Comparison of ENCODE assay signal across 8 mouse cellular contexts in the genomic region with DNA sequence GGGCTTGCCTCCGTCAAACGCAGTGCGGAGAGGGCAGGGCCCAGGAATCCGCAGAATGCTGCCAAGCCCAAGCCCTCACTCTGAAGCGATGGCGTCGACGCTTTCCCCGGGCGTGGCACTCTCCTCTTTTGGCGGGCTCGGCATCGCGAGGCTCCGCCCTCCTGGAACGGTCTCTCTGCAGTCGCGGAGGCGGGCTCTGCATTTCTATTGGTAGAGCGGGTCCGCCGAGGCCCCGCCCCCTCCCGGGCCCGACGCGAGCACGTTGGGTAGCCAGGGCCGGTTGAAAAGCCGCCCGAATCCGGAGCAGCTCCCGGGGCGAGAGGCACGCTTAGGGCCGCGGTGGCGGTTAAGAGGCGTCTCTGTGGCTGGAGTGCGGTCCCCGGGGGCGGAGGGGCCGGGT. TPM values are rescaled to one million over a fixed set of nuclear protein-coding genes. Genes with fewer than 3 reads are reported as not detected.
DNase-seq lines count a peak whose midpoint lies in the region; ATAC-seq and TF ChIP-seq lines count a peak whose summit lies in the region.

A gene (plus strand): TSS at position 262 of the 400 bp plus-strand sequence.

- peak within 1 kb of the TSS; percentile 77 for H3K4me2 ChIP-seq in lung, embryonic 15.5 days

- ATAC-seq in frontal cortex, adult (ENCODE audit: low TSS enrichment), result peak; percentile 88
- ATAC-seq in lung, embryonic 15.5 days (ENCODE audit: borderline replicate concordance, extremely low read depth, low FRiP score, low TSS enrichment), result peak; percentile 95

- TF ChIP-seq POLR2A in olfactory bulb, adult 2 months (IDR thresholded peaks at IDR 0.05; ENCODE audit: insufficient read depth, low read depth, low read length), result peak; percentile 43
- peak; percentile 80; the same call in 1 of the 2 replicates for TF ChIP-seq POLR2A in thymus, adult 2 months (IDR thresholded peaks at IDR 0.05; ENCODE audit: control insufficient read depth, extremely low read depth, insufficient read depth, low read length, poor library complexity)

- H3K36me3 ChIP-seq in hindbrain, embryonic 10.5 days, result peaks cover 33% of the 10 kb centered on the region
- peaks cover 24% of the 10 kb centered on the region; the same call in 1 of the 2 replicates for H3K36me3 ChIP-seq in lung, embryonic 15.5 days
- no peaks in the 10 kb centered on the region for H3K36me3 ChIP-seq in thymus, adult 2 months (ENCODE audit: control insufficient read depth, insufficient read depth, low read length)

- peak within 1 kb of the TSS; percentile 86 for H3K9ac ChIP-seq in lung, embryonic 15.5 days

- H3K4me3 ChIP-seq in hindbrain, embryonic 10.5 days, result peak within 1 kb of the TSS; percentile 74
- peak within 1 kb of the TSS; percentile 61 for H3K4me3 ChIP-seq in lung, embryonic 15.5 days
- H3K4me3 ChIP-seq in olfactory bulb, adult 2 months (ENCODE audit: insufficient read depth, low read depth, low read length), result peak within 1 kb of the TSS; percentile 79
- H3K4me3 ChIP-seq in thymus, adult 2 months (ENCODE audit: control insufficient read depth, insufficient read depth, low read length), result peak within 1 kb of the TSS; percentile 60

- peak; percentile 96 for DNase-seq in Muller cell, postnatal 12 days (ENCODE audit: inconsistent ontology term)
- peak; percentile 94 for DNase-seq in cerebellum, adult 9-10 months
- DNase-seq in hindbrain, embryonic 10.5 days (ENCODE audit: low spot score), result peak; percentile 91
- peak; percentile 88 for DNase-seq in layer of hippocampus, adult 9-10 months (ENCODE audit: low spot score)
- peak; percentile 93 for DNase-seq in thymus, adult 2 months

- WGBS in hindbrain, embryonic 10.5 days, result 1% methylated on average over 43 of the region's 43 CpGs
- under 1% methylated on average over 43 of the region's 43 CpGs for WGBS in lung, embryonic 15.5 days
- WGBS in olfactory bulb, adult 2 months, result under 1% methylated on average over 43 of the region's 43 CpGs
- 7% methylated on average over 43 of the region's 43 CpGs for WGBS in thymus, adult 2 months

- peak within 1 kb of the TSS; percentile 99 for H3K27ac ChIP-seq in hindbrain, embryonic 10.5 days
- H3K27ac ChIP-seq in lung, embryonic 15.5 days, result peak within 1 kb of the TSS; percentile 99
- H3K27ac ChIP-seq in olfactory bulb, adult 2 months (ENCODE audit: insufficient read depth, low read depth, low read length), result peak within 1 kb of the TSS; percentile 98
- H3K27ac ChIP-seq in thymus, adult 2 months (ENCODE audit: control insufficient read depth, insufficient read depth, low read length), result peak within 1 kb of the TSS; percentile 70

- peaks cover 14% of the 10 kb centered on the region for H3K4me1 ChIP-seq in hindbrain, embryonic 10.5 days (replicated peaks)
- H3K4me1 ChIP-seq in lung, embryonic 15.5 days, result peaks cover 7% of the 10 kb centered on the region; the same call in 1 of the 2 replicates
- peaks cover 3% of the 10 kb centered on the region for H3K4me1 ChIP-seq in olfactory bulb, adult 2 months (ENCODE audit: control insufficient read depth, insufficient read depth, low read length)
- peaks cover 3% of the 10 kb centered on the region; the same call in 1 of the 2 replicates for H3K4me1 ChIP-seq in thymus, adult 2 months (replicated peaks; ENCODE audit: control insufficient read depth, insufficient read depth, low read length)

- no peak for TF ChIP-seq CTCF in olfactory bulb, adult 2 months (IDR thresholded peaks at IDR 0.05; ENCODE audit: insufficient read depth, low read depth, low read length)
- TF ChIP-seq CTCF in thymus, adult 2 months (IDR thresholded peaks at IDR 0.05; ENCODE audit: borderline replicate concordance, control insufficient read depth, extremely low read depth, insufficient read depth, low read length, poor library complexity), result 0 out of 2 replicates have a peak, but pooled peaks have one; percentile 30

- peaks cover 16% of the 10 kb centered on the region for H3K27me3 ChIP-seq in hindbrain, embryonic 10.5 days (ENCODE audit: insufficient read depth, poor library complexity, severe bottlenecking)
- no peaks in the 10 kb centered on the region for H3K27me3 ChIP-seq in lung, embryonic 15.5 days
- H3K27me3 ChIP-seq in thymus, adult 2 months (ENCODE audit: control insufficient read depth, insufficient read depth, low read length), result no peaks in the 10 kb centered on the region

- peaks cover 24% of the 10 kb centered on the region for H3K9me3 ChIP-seq in hindbrain, embryonic 10.5 days
- 0 out of 2 replicates have a peak, but pooled peaks cover 7% of the 10 kb centered on the region for H3K9me3 ChIP-seq in lung, embryonic 15.5 days

RNA-seq across cellular contexts. Expression of the gene that starts here (rescaled TPM):
- 11.5 and 13.1 TPM in 2 replicates for polyA plus RNA-seq in hindbrain, embryonic 10.5 days (2016; fragmentation: Nextera tagmentation; extraction: Ambion mirVana)
- 11.2 and 13.4 TPM in 2 replicates for polyA plus RNA-seq in lung, embryonic 15.5 days (2015; fragmentation: Nextera tagmentation; extraction: Ambion mirVana)
- polyA plus RNA-seq in olfactory bulb, adult 2 months (2012; ENCODE audit: insufficient read depth, insufficient read length, low replicate concordance, missing spikeins), result 80.2 and 100 TPM in 2 replicates
- 8.9 and 11.5 TPM in 2 replicates for polyA plus RNA-seq in thymus, adult 2 months (2012; rRNA removed)

Comparison
In these comparisons a context has a peak if more than half of its experiments do, and no peak if none do; other contexts are left out.
1. Peak in every context shown above with its lines: DNase-seq, ATAC-seq, H3K4me3 ChIP-seq and H3K27ac ChIP-seq.